Mouse (Mus musculus) forebrain, embryonic 11.5 days (tissue): ENCODE measurements at regions not wholly inside any gene's neighbourhood (a gene's known extent, or its start where the extent isn't known, plus 50 kb on each side); places are given as distances from the start of the nearest gene placed in this dataset.

Experiments used
- ATAC-seq: fragments of 200-750 bp; cut with Nextera tagmentation; replicated peaks from 2 replicates; pipeline ENCODE4 v1.8.0; 2017; ENCODE audit warnings: moderate TSS enrichment; ENCODE audit not compliant: low FRiP score
- DNase-seq: peaks from one replicate; pipeline ENCODE4 v3.0.0-alpha.2; 2017; ENCODE audit warnings: low spot score
- H3K27ac ChIP-seq: fragments of 300-500 bp; sonication (generic); 2 replicates; pipeline ENCODE4 v1.5.1; 2014; ENCODE audit warnings: low read depth, low read length
- H3K27me3 ChIP-seq: fragments of 300-500 bp; sonication (generic); 2 replicates; pipeline ENCODE4 v1.6.1; 2014; ENCODE audit warnings: mild to moderate bottlenecking, low read length, mixed read lengths; ENCODE audit not compliant: control insufficient read depth, insufficient read depth
- H3K36me3 ChIP-seq: fragments of 300-500 bp; sonication (generic); 2 replicates; pipeline ENCODE4 v1.6.1; 2014; ENCODE audit warnings: mild to moderate bottlenecking, low read length, moderate library complexity, mixed read lengths; ENCODE audit not compliant: control insufficient read depth, insufficient read depth
- H3K4me1 ChIP-seq: fragments of 300-500 bp; sonication (generic); replicated peaks from 2 replicates; pipeline ENCODE4 v1.6.1; 2014; ENCODE audit warnings: low read length, mixed read lengths; ENCODE audit not compliant: control insufficient read depth, insufficient read depth
- H3K4me2 ChIP-seq: fragments of 300-500 bp; sonication (generic); 2 replicates; pipeline ENCODE4 v1.6.1; 2014; ENCODE audit warnings: low read depth, mild to moderate bottlenecking, low read length, moderate library complexity, mixed read lengths; ENCODE audit not compliant: severe bottlenecking
- H3K4me3 ChIP-seq: fragments of 300-500 bp; sonication (generic); 2 replicates; pipeline ENCODE4 v1.5.1; 2014; ENCODE audit warnings: low read depth, low read length
- H3K9ac ChIP-seq: fragments of 300-500 bp; sonication (generic); 2 replicates; pipeline ENCODE4 v1.6.1; 2014; ENCODE audit warnings: low read length
- H3K9me3 ChIP-seq: fragments of 300-500 bp; sonication (generic); 2 replicates; pipeline ENCODE4 v1.6.1; 2016; ENCODE audit warnings: low read length, mixed read lengths; ENCODE audit not compliant: control insufficient read depth
- WGBS: fragments of 180-500 bp; shearing (Covaris S2); extraction: QIAGEN DNeasy Blood & Tissue Kit; methylation state at CpG from one replicate; pipeline ENCODE4 v1.1.7; 2014; 5-methylcytosine and 5-hydroxymethylcytosine counted together

DNA sequence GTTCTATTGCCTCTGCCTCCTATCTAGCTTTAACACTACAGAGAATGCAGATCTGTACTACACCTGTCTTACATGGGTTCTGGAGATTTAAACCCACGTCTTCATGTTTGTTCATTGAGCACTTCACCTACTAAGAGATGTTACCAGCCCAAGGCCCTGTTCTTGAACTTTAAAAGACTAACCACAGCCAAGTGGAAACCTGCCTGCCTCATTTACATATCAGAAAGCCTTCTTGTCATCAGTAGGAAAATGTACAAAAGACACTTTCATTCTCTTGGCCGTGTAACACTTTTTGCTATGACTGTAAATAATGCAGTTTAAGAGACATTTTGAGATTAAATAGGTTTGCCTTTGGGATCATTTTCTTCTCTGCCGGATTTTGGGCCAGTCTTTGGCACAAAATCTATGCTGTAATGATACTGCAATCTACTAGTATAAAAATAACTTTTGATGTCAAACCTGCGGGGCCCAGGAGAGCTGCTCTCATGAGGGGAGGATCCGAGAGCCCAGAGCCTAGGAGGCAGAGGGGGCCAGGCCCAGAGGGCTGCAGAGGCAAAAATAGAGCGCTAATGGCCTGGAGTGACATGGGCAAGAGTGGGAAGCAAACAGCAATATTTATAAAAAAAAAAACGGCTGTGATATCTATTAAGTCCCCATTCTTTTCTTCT, 318.4 kb upstream of the Myo3a start:
- WGBS = 83% methylated on average over 7 of the region's 7 CpGs
- no peak overlapping the region for H3K4me2 ChIP-seq
- H3K9me3 ChIP-seq = no peaks in the 10 kb centered on the region
- no peak for ATAC-seq
- no peak overlapping the region for H3K9ac ChIP-seq
- H3K36me3 ChIP-seq = no peaks in the 10 kb centered on the region
- no peak for DNase-seq
- H3K4me3 ChIP-seq = no peak overlapping the region
- H3K27ac ChIP-seq = no peak overlapping the region
- no peaks in the 10 kb centered on the region for H3K4me1 ChIP-seq
- no peaks in the 10 kb centered on the region for H3K27me3 ChIP-seq

DNA sequence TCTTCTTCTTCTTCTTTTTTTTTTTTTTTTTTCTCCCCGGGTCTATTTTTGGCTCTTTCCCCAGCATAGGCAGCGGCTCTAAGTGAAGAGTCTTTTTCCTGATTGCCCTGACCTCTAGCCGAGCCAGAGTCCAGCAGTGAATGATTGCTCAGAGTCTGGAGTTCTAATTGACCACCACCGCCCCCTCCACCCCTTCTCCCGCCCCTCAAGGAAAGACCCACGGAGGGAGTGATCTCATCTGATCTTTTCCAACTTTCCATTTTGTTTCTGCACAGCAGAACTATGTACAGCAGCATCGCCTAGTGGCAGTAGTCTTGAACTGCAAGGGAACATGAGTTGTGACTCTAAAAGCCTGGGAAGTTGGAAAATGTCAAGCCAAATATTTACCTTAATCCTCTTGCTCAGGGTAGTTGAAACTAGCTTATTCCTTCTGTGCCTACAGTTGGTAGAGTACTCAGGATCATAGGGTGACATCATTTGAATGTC, 317.8 kb upstream of the Myo3a start:
- Histone ChIP-seq H3K4me2 (0 out of 2 replicates have a peak overlapping the region, but pooled peaks have one; percentile 21), H3K4me1 (no peaks in the 10 kb centered on the region), H3K36me3 (no peaks in the 10 kb centered on the region), H3K9ac (no peak overlapping the region), H3K27me3 (no peaks in the 10 kb centered on the region), H3K27ac (no peak overlapping the region), H3K9me3 (no peaks in the 10 kb centered on the region), H3K4me3 (no peak overlapping the region)
- 24% methylated on average over 7 of the region's 7 CpGs for WGBS
- DNase-seq (peak; percentile 77), ATAC-seq (peak; percentile 69)

- peak; percentile 94 for ATAC-seq
- Histone ChIP-seq H3K4me3 (peak overlapping the region; percentile 25), H3K4me2 (peak overlapping the region; percentile 52), H3K9ac (peak overlapping the region; percentile 64), H3K27ac (peak overlapping the region; percentile 93), H3K36me3 (no peaks in the 10 kb centered on the region), H3K4me1 (peaks cover 2% of the 10 kb centered on the region; the same call in 1 of the 2 replicates), H3K27me3 (no peaks in the 10 kb centered on the region), H3K9me3 (no peaks in the 10 kb centered on the region)
- WGBS = 10% methylated on average over 16 of the region's 16 CpGs
- peak; percentile 91 for DNase-seq
Observed at GRCm38 (mm10) chr2:21917804-21918690, 309.3 kb upstream of the Myo3a start.

DNA sequence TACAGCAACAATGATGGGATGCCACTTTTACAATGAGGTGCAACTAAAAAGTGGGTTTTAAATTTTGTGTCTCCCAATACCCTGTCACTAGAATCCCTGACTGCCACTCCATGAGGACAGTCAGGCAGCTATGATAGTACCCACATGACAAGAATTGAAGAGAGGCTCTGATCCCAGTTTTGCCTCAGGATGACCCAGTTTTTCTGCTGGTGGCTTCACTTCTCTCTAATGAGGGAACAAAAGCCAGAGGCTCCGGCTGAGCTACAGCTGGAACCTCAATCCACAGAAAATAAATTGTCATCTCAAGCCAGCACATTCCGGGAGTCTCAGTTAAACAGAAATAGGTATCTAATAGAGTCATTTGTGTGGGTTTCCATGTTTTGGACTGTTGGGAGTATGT, 308.2 kb upstream of the Myo3a start:
- H3K4me2 ChIP-seq = no peak overlapping the region
- 48% methylated on average over 2 of the region's 2 CpGs for WGBS
- DNase-seq = no peak

GRCm38 (mm10) chr2:21927656-21928055, 299.6 kb upstream of the Myo3a start:
- 50% methylated on average over 1 of the region's 1 CpGs for WGBS
- Histone ChIP-seq H3K27ac (no peak overlapping the region), H3K9me3 (no peaks in the 10 kb centered on the region), H3K4me1 (no peaks in the 10 kb centered on the region), H3K4me2 (no peak overlapping the region), H3K36me3 (no peaks in the 10 kb centered on the region), H3K4me3 (no peak overlapping the region), H3K9ac (no peak overlapping the region), H3K27me3 (no peaks in the 10 kb centered on the region)
- ATAC-seq = no peak
- DNase-seq = no peak

More for the DNA sequence above, 308.2 kb upstream of the Myo3a start:
- H3K4me1 ChIP-seq = peaks cover 2% of the 10 kb centered on the region; the same call in 1 of the 2 replicates
- peak overlapping the region; percentile 93 for H3K27ac ChIP-seq
- no peaks in the 10 kb centered on the region for H3K9me3 ChIP-seq
- H3K4me3 ChIP-seq = no peak overlapping the region
- ATAC-seq = no peak
- H3K27me3 ChIP-seq = no peaks in the 10 kb centered on the region
- H3K9ac ChIP-seq = peak overlapping the region; percentile 12; the same call in 1 of the 2 replicates
- no peaks in the 10 kb centered on the region for H3K36me3 ChIP-seq

- Histone ChIP-seq H3K4me3 (no peak overlapping the region), H3K4me1 (no peaks in the 10 kb centered on the region), H3K9ac (no peak overlapping the region), H3K36me3 (no peaks in the 10 kb centered on the region), H3K27me3 (no peaks in the 10 kb centered on the region), H3K27ac (no peak overlapping the region), H3K9me3 (no peaks in the 10 kb centered on the region), H3K4me2 (no peak overlapping the region)
- ATAC-seq (no peak), DNase-seq (no peak)
- 95% methylated on average over 3 of the region's 3 CpGs for WGBS
Observed at GRCm38 (mm10) chr2:21939993-21940392, 287.3 kb upstream of the Myo3a start.

GRCm38 (mm10) chr2:21940797-21941487, 286.4 kb upstream of the Myo3a start:
- no peaks in the 10 kb centered on the region for H3K9me3 ChIP-seq
- H3K4me3 ChIP-seq = no peak overlapping the region
- ATAC-seq = peak; percentile 61
- no peaks in the 10 kb centered on the region for H3K36me3 ChIP-seq
- no peak overlapping the region for H3K4me2 ChIP-seq
- no peak for DNase-seq
- H3K9ac ChIP-seq = no peak overlapping the region
- WGBS = 51% methylated on average over 4 of the region's 4 CpGs
- no peaks in the 10 kb centered on the region for H3K27me3 ChIP-seq
- no peak overlapping the region for H3K27ac ChIP-seq
- no peaks in the 10 kb centered on the region for H3K4me1 ChIP-seq

DNA sequence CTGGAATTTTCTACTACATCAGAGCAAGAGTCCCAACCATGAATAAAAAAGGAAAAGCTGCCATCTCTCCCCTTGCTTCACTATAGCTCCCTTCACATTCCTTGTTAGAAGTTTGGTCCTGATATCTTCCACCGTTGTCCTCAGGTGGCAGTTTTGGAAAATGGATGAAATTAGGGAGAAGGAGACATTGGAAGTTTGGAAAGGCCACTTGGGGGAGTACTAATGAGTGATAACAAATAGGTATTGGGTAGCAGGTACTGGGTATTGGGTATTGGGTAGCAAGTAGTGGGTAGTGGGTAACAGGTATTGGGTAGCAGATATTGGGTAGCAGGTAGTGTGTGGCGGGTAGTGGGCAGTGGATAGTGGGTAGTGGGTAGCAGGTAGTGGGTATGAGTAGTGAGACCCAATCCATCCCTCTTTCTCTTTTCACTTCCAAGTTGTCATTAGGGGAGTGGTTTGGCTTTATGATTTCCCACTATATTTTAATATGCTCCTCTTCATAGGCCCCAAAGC, 285.8 kb upstream of the Myo3a start:
- no peaks in the 10 kb centered on the region for H3K4me1 ChIP-seq
- H3K27ac ChIP-seq = no peak overlapping the region
- WGBS = 75% methylated on average over 2 of the region's 2 CpGs
- H3K9ac ChIP-seq = no peak overlapping the region
- H3K9me3 ChIP-seq = no peaks in the 10 kb centered on the region
- H3K36me3 ChIP-seq = no peaks in the 10 kb centered on the region
- H3K27me3 ChIP-seq = no peaks in the 10 kb centered on the region
- no peak overlapping the region for H3K4me2 ChIP-seq
- ATAC-seq (peak; percentile 66; the same call in 1 of the 2 replicates), DNase-seq (no peak)
- H3K4me3 ChIP-seq = no peak overlapping the region
